Mouse (Mus musculus) monocyte, adult 5-6 weeks (primary cell): ENCODE results near the gene Dscam. TPM values are rescaled to one million over a fixed set of nuclear protein-coding genes. Genes with fewer than 3 reads are reported as not detected.
A peak's percentile ranks its signal among the peaks of the same experiment; 100 is the strongest.

Source experiments
- ATAC-seq: fragments of 153-309, 156-312 bp; replicated peaks from 2 replicates; pipeline ENCODE4 v1.8.0; 2017; ENCODE audit warnings: mild to moderate bottlenecking; ENCODE audit not compliant: low TSS enrichment, insufficient number of reproducible peaks, severe bottlenecking, poor library complexity, low FRiP score
- total RNA-seq: library from RNA; stranded (forward); fragments of 200-1000, 200-491, 200-594 nt; gene quantifications from 3 replicates; pipeline ENCODE4 v1.2.3, GENCODE M21; 2017

Gene Dscam
- total RNA-seq, 1 experiment from 2014 or later = 0.29 TPM

DNA sequence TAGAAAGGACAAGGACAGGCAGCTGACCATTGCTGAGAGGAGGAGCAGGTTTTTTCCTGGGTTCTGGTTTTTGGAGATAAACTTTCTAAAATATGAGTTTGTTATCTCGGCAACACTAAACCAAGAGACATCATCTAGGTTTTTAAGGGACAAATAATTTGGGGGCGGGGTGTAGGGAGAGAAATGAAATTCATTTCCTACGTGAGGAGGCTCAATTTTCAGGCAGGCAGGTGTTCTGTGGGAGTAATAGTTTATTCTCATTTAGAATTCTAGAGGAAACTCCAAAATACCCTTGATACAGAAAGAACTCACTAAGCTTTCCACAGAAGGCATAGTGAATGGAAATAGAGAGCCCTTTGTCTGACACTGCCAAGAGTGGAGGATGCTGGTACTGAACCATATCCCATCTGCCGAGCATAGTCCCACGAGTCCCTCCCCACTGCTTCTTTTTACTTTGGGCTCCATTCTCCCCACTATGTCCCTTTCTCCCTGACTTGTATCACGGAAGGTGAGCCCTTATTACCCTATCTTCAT is 415.5 kb downstream of the Dscam start:
- no peak for ATAC-seq

GRCm38 (mm10) chr16:96754381-96754780 is 416.2 kb downstream of the Dscam start:
- ATAC-seq = no peak

GRCm38 (mm10) chr16:96753781-96754173 is 416.8 kb downstream of the Dscam start:
- no peak for ATAC-seq

- ATAC-seq = no peak
Observed at GRCm38 (mm10) chr16:96753164-96753780, 417.3 kb downstream of the Dscam start.

- ATAC-seq = no peak
Observed at GRCm38 (mm10) chr16:96742475-96743255, 427.9 kb downstream of the Dscam start.

- ATAC-seq = no peak
Observed at GRCm38 (mm10) chr16:96741336-96741735, 429.2 kb downstream of the Dscam start.

DNA sequence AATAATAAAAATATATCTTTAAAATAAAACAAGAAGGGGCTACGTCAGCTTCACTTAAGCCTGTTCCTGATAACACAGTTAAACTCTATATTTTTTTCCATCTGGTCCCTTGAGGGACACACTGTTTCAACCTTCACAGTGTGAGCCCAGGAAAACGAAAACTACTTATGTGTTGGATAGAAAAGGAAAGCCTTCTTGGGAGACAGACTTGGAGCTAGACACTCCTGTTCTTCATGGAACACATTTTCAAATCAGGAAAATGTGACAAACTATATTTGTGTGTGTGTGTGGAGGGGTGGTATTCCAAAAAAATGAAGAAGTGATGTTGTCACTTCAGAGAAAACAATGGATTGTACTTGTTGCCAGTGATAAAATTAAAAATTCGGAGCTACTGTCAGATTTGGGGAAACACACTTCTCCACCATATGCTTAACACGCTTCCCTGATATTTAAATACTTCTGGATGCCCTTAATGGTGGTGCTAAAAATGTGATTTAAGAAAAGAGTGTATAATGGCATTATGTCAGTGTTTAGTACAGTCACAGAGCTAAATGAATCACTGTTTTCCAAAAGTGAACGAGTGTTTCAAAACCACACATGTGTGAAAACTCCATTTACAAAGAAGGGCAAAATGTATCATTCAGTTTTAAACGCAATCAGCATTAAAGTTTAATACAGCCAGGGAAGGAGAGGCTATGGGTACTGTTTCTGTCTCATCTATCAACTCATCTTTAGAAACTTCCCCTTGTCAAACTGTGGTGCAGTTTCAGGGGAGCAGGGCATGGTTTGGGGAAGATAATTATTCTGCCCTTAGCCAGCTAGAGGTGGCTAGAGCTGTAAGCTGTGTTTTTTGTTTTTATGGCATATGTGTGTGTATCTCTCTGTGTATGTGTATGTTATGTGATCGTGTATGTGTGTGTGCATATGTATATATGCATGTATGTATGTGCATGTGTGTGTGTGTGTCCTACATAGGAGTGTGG is 430.2 kb downstream of the Dscam start:
- no peak for ATAC-seq

- no peak for ATAC-seq
Observed at GRCm38 (mm10) chr16:96736501-96736900, 434.1 kb downstream of the Dscam start.

DNA sequence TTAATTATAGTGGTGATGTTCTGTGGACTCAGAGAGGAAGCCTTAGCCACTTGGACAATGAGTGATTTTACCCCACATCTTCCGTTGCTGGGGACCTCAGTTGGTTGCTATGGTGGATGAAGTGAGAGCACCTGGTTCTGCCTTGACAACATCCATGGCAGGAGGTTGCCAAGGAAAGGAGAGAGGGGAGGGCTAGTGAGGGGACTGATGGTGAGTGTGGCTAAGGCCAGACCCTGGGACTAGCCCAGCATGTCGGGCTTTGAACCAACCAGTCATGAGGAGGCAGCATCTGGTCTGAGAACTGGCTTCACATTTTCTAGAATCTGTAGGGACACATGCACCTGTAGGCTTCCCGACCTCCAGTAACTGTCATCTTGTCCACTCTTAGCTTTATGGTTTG is 439.7 kb downstream of the Dscam start:
- ATAC-seq = no peak

GRCm38 (mm10) chr16:96727836-96728774 is 442.4 kb downstream of the Dscam start:
- no peak for ATAC-seq

- no peak for ATAC-seq
Observed at GRCm38 (mm10) chr16:96725071-96725724, 445.4 kb downstream of the Dscam start.

GRCm38 (mm10) chr16:96724591-96724990 is 446.0 kb downstream of the Dscam start:
- no peak for ATAC-seq

GRCm38 (mm10) chr16:96724123-96724522 is 446.4 kb downstream of the Dscam start:
- peak; percentile 58; the same call in 1 of the 2 replicates for ATAC-seq

GRCm38 (mm10) chr16:96723066-96723669 is 447.4 kb downstream of the Dscam start:
- no peak for ATAC-seq

DNA sequence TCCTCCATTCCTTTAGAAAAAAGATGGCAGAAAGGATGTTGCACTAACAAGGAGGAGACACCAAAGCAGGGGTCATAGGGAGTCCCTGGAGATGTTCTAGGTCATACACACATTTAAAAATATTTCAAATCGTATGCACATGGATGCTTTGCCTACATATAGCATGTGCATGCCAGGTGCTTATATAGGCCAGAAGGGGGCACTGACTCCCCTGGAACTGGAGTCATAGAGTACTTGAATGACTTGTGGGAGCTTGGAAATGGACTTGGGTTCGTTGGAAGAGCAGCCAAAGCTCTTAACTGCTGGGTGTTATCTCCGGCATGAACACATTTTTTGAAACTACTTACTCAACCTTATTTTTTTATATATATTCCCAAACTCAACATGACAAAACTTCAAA is 448.4 kb downstream of the Dscam start:
- no peak for ATAC-seq

DNA sequence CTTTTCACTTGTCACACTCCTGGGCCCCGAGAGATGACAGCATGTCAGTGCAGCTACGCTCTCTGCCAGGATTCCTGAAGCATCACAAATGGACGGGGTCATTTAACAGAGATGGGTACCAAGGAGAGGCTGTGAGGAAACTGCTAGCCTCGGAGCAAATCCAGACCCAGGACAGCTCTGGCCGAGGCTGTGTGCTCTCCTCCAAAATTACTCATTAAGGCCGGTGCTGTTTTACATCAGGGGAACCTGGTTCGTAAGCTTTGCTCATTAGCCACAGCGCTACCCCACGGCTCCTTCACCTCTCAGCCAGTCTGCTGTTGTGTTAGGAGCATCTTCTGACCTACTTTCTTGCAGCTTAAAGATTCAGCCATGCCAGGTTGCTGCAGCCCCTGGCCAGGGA is 449.3 kb downstream of the Dscam start:
- no peak for ATAC-seq

DNA sequence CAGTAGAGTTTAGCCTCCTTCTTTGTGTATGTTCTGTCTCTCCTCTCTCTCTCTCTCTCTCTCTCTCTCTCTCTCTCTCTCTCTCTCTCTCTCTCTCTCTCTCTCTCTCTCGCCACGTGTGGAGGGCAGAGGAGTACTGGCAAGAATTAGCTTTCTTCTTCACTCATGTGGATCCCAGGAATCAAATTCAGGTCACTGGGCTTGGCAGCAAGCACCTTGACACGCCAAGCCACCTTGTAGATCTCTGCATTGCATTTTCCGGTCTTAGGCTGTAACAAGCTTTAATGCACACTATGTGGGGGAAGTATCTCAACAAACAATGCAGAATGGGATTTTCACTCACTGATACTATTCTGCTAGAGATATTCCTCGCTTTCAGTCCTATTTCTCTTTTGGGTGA is 449.9 kb downstream of the Dscam start:
- ATAC-seq = no peak
